Mouse (Mus musculus) thymus, adult 2 months (tissue): ENCODE results near the gene Pla2g15. TPM values are rescaled to one million over a fixed set of nuclear protein-coding genes. Genes with fewer than 3 reads are reported as not detected.

ENCODE experiments used
- DNase-seq: peaks from one replicate; pipeline ENCODE4 v3.0.0; 2021
- H3K27ac ChIP-seq: fragments of 200-500 bp; 2 replicates; pipeline ENCODE4 v1.5.1; 2012; ENCODE audit warnings: low read length, control low read depth; ENCODE audit not compliant: control insufficient read depth, insufficient read depth
- H3K27me3 ChIP-seq: fragments of 200-500 bp; 2 replicates; pipeline ENCODE4 v1.6.1; 2012; ENCODE audit warnings: mild to moderate bottlenecking, low read length, moderate library complexity, mixed read lengths; ENCODE audit not compliant: control insufficient read depth, insufficient read depth
- H3K36me3 ChIP-seq: fragments of 200-500 bp; 2 replicates; pipeline ENCODE4 v1.6.1; 2012; ENCODE audit warnings: mild to moderate bottlenecking, low read length, moderate library complexity; ENCODE audit not compliant: control insufficient read depth, insufficient read depth
- H3K4me1 ChIP-seq: fragments of 200-500 bp; replicated peaks from 2 replicates; pipeline ENCODE4 v1.6.1; 2012; ENCODE audit warnings: low read length; ENCODE audit not compliant: control insufficient read depth, insufficient read depth
- H3K4me3 ChIP-seq: fragments of 200-500 bp; 2 replicates; pipeline ENCODE4 v1.5.1; 2012; ENCODE audit warnings: mild to moderate bottlenecking, low read length, control low read depth, moderate library complexity; ENCODE audit not compliant: control insufficient read depth, insufficient read depth
- CTCF ChIP-seq: fragments of 200-500 bp; IDR thresholded peaks from 2 replicates; pipeline ENCODE4 v1.5.1; 2012; ENCODE audit warnings: mild to moderate bottlenecking, control low read depth, low read length, moderate library complexity, borderline replicate concordance; ENCODE audit not compliant: control insufficient read depth, poor library complexity, insufficient read depth; ENCODE audit errors: extremely low read depth
- POLR2A ChIP-seq: fragments of 200-500 bp; IDR thresholded peaks from 2 replicates; pipeline ENCODE4 v1.6.1; 2012; ENCODE audit warnings: mild to moderate bottlenecking, low read length, control low read depth, moderate library complexity; ENCODE audit not compliant: control insufficient read depth, poor library complexity, insufficient read depth; ENCODE audit errors: extremely low read depth
- whole genome bisulfite sequencing: fragments of 180-500 bp; shearing (Covaris S2); methylation state at CpG from one replicate; pipeline ENCODE4 v1.1.7; 2018; 5-methylcytosine and 5-hydroxymethylcytosine counted together
- polyA plus RNA-seq: library from polyadenylated mRNA; depleted of rRNA; stranded (reverse); fragments of >200 nt; gene quantifications from 2 replicates; pipeline ENCODE4 v1.2.3, GENCODE M21; 2012

Gene Pla2g15
- polyA plus RNA-seq, 1 experiment, result 18.2 TPM

- no peak overlapping the region for H3K27ac ChIP-seq
- DNase-seq, result no peak
- no peaks in the 10 kb centered on the region for H3K4me1 ChIP-seq
- H3K27me3 ChIP-seq, result no peaks in the 10 kb centered on the region
- WGBS, result 74% methylated on average over 1 of the region's 1 CpGs
- TF ChIP-seq CTCF (no peak), POLR2A (no peak)
- no peak overlapping the region for H3K4me3 ChIP-seq
- peaks cover 4% of the 10 kb centered on the region; the same call in 1 of the 2 replicates for H3K36me3 ChIP-seq
Observed at GRCm38 (mm10) chr8:106176891-106177290, 26.7 kb downstream of the Pla2g15 start.

- Histone ChIP-seq H3K27me3 (no peaks in the 10 kb centered on the region), H3K4me3 (no peak overlapping the region), H3K27ac (no peak overlapping the region), H3K4me1 (no peaks in the 10 kb centered on the region), H3K36me3 (peaks cover 10% of the 10 kb centered on the region; the same call in 1 of the 2 replicates)
- TF ChIP-seq CTCF (no peak), POLR2A (no peak)
- 93% methylated on average over 1 of the region's 1 CpGs for WGBS
- DNase-seq, result no peak
Observed at GRCm38 (mm10) chr8:106177594-106177993, 27.4 kb downstream of the Pla2g15 start.

- Histone ChIP-seq H3K27ac (no peak overlapping the region), H3K4me3 (no peak overlapping the region)
- WGBS, result 94% methylated on average over 2 of the region's 2 CpGs
Observed at GRCm38 (mm10) chr8:106178428-106178827, 28.2 kb downstream of the Pla2g15 start.

GRCm38 (mm10) chr8:106185628-106186270 is 35.5 kb downstream of the Pla2g15 start:
- TF ChIP-seq POLR2A, result no peak
- TF ChIP-seq CTCF, result no peak
- Histone ChIP-seq H3K27ac (no peak overlapping the region), H3K36me3 (0 out of 2 replicates have a peak, but pooled peaks cover 6% of the 10 kb centered on the region), H3K27me3 (no peaks in the 10 kb centered on the region), H3K4me1 (no peaks in the 10 kb centered on the region), H3K4me3 (no peak overlapping the region)
- no peak for DNase-seq
- 92% methylated on average over 8 of the region's 8 CpGs for WGBS

More at GRCm38 (mm10) chr8:106178428-106178827, 28.2 kb downstream of the Pla2g15 start:
- no peak for TF ChIP-seq POLR2A
- TF ChIP-seq CTCF, result no peak
- H3K4me1 ChIP-seq, result no peaks in the 10 kb centered on the region
- H3K36me3 ChIP-seq, result peaks cover 10% of the 10 kb centered on the region; the same call in 1 of the 2 replicates
- DNase-seq, result no peak
- H3K27me3 ChIP-seq, result no peaks in the 10 kb centered on the region

GRCm38 (mm10) chr8:106186394-106186793 is 36.2 kb downstream of the Pla2g15 start:
- H3K27ac ChIP-seq, result no peak overlapping the region
- no peak for DNase-seq
- H3K36me3 ChIP-seq, result 0 out of 2 replicates have a peak, but pooled peaks cover 6% of the 10 kb centered on the region
- no peaks in the 10 kb centered on the region for H3K4me1 ChIP-seq
- 86% methylated on average over 3 of the region's 3 CpGs for WGBS
- no peaks in the 10 kb centered on the region for H3K27me3 ChIP-seq
- H3K4me3 ChIP-seq, result no peak overlapping the region
- TF ChIP-seq POLR2A (no peak), CTCF (no peak)

- no peaks in the 10 kb centered on the region for H3K4me1 ChIP-seq
- DNase-seq, result no peak
- H3K4me3 ChIP-seq, result no peak overlapping the region
- TF ChIP-seq POLR2A (no peak), CTCF (no peak)
- WGBS, result 96% methylated on average over 4 of the region's 4 CpGs
- H3K27ac ChIP-seq, result no peak overlapping the region
- peaks cover 7% of the 10 kb centered on the region for H3K36me3 ChIP-seq
- no peaks in the 10 kb centered on the region for H3K27me3 ChIP-seq
Observed at GRCm38 (mm10) chr8:106189162-106189561, 39.0 kb downstream of the Pla2g15 start.
